Mouse (Mus musculus) megakaryocyte, embryonic 14.5 days (primary cell): ENCODE data around the gene Gm20479. TPM values are rescaled to one million over a fixed set of nuclear protein-coding genes. Genes with fewer than 3 reads are reported as not detected.

Source experiments
- H3K27me3 ChIP-seq: replicated peaks from 2 replicates; pipeline ENCODE3; 2012; ENCODE audit warnings: inconsistent platforms
- H3K36me3 ChIP-seq: replicated peaks from 2 replicates; pipeline ENCODE3; 2012; ENCODE audit warnings: low read length, inconsistent platforms, mixed read lengths
- H3K4me1 ChIP-seq: 2 replicates; pipeline ENCODE4 v1.6.1; 2012; ENCODE audit warnings: inconsistent platforms
- H3K4me3 ChIP-seq: replicated peaks from 2 replicates; pipeline ENCODE3; 2012; ENCODE audit warnings: moderate library complexity, mild to moderate bottlenecking, inconsistent platforms
- H3K9me3 ChIP-seq: 2 replicates; pipeline ENCODE4 v1.6.1; 2012; ENCODE audit warnings: inconsistent platforms
- FLI1 ChIP-seq: IDR thresholded peaks from 2 replicates; pipeline ENCODE4 v1.6.1; 2012; ENCODE audit warnings: low read length, inconsistent platforms, mixed read lengths
- GATA1 ChIP-seq: IDR thresholded peaks from 3 replicates; pipeline ENCODE4 v1.6.1; 2012; ENCODE audit warnings: mixed read lengths, low read length, inconsistent platforms, borderline replicate concordance
- polyA plus RNA-seq: library from polyadenylated mRNA; stranded (reverse); fragments of >175 nt; gene quantifications from 2 replicates; pipeline ENCODE4 v1.2.3, GENCODE M21; 2012; ENCODE audit warnings: low replicate concordance; ENCODE audit not compliant: insufficient read depth

The Gm20479 gene
- 1.4 and 7.6 TPM in 2 replicates for polyA plus RNA-seq

DNA sequence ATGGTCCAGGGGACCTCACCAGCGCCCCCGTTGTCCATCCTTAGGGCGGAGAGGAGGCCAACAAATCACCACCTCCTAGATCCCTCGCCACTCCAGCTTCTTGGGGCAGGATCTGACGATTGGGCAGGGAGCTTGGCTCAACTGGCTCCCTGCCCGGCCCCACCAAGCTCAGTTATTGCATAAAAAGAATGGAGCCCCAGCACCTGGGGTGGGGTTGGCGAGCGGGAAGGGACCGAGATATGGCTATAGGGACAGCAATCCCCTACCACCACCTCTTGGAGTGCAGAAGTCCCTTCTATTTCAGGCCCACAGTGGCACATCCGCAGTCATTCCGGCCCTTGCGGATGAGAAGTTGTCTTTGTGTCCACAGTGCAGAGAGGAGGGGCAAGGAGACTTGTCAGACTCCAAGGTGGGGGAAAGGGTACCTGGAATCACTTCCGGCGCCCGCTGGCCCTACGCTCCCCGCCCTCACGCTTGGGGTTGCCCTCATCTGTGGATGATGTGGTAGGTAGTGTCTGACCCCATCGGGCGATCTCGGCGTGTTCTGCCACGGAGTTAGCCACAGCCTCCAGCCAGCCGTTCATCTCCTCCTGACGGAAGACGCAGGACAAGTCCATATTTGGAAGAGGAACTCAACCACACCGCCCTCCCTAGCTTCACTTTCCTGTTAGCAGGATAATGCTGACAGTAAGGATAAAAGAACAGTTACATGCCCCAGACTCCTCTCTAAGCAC lies at the start of gene Gm20479:
Gene Gm20479, minus strand, starts transcription at position 559 of the 734 bp plus-strand sequence.
- Histone ChIP-seq H3K36me3 (peaks cover 21% of the 10 kb centered on the region), H3K4me3 (peak within 1 kb of the TSS; percentile 98), H3K27me3 (no peaks in the 10 kb centered on the region), H3K9me3 (peaks cover 3% of the 10 kb centered on the region; the same call in 1 of the 2 replicates), H3K4me1 (peaks cover 59% of the 10 kb centered on the region)
- TF ChIP-seq FLI1 (no peak), GATA1 (no peak)

DNA sequence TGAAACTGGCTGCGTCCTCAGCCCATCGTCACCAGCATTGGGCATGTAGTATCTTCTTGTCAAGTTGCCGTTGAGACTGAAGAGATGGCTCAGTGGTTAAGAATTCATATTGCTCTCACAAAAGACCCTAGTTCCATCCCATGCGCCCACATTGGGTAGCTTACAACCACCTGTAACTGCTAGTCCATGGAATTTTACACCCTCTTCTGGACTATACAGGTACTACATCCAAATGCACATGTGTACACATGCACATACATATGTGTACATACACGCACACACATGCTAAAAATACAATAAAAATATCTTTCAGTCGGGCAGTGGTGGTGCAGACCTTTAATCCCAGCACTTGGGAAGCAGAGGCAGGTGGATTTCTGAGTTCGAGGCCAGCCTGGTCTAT lies 49.3 kb upstream of the Gm20479 start:
- Histone ChIP-seq H3K4me1 (peaks cover 28% of the 10 kb centered on the region), H3K4me3 (no peak overlapping the region), H3K36me3 (no peaks in the 10 kb centered on the region), H3K27me3 (peaks cover 94% of the 10 kb centered on the region), H3K9me3 (peaks cover 34% of the 10 kb centered on the region)
- TF ChIP-seq FLI1 (no peak), GATA1 (no peak)

DNA sequence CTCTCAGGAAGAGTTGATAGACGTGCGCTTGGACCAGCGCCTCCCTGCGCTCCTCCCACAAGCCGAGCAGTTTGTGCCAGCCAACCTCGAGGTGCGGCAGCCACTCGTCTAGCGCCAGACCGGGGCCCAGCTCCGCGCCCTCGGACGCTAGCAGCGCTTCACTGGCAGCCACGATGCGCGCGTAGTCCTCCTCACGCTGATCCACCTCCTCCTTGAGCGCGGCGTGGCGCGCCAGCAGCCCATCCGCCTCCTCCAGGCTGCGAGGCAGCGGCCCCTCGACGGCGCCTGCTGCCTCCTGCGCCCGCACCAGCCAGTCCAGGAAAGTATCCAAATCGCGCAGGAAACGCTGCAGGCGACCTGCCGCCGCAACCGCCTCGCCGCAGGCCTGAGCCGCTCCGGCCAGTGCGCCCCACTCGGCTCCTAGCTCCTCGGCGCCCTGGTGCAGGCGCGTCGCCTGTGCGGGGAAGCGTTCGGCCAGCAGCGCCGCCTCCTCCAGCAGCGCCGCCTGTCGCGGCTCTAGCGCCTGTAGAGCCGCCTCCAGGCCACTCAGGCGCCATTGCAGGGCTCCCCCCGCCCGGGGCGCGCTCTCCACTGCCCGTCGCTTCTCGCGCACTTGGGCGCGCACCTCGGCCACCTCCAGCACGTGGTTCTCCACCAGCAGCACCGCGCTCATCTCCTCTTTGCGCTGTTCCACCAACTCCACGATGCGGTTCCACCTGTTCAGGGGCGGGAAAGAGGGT lies 47.2 kb upstream of the Gm20479 start:
- TF ChIP-seq GATA1: no peak
- no peak for TF ChIP-seq FLI1

DNA sequence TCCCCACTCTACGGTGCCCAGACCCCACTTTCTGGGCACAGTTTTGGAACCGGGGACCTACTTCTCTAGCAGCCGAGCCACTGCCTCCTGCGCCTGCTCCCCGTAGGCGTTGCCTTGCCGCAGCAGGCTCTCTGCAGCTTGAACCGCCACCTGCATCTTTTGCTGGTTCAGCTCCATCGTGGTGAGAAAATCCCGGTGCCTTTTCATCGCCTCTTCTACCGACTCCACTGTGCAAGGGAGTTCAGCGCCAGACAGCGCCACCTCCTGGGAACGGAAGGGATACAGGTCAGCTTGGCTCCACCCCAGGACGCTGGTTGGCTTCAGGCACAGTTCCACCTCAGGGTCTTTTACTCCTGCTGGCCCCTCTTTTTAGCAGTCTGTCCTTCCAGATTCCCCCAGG lies 45.5 kb upstream of the Gm20479 start:
- Histone ChIP-seq H3K36me3 (no peaks in the 10 kb centered on the region), H3K9me3 (peaks cover 33% of the 10 kb centered on the region), H3K4me1 (peaks cover 13% of the 10 kb centered on the region), H3K4me3 (peak overlapping the region; percentile 67), H3K27me3 (peaks cover 89% of the 10 kb centered on the region)
- TF ChIP-seq GATA1: no peak
- TF ChIP-seq FLI1: no peak

More for the DNA sequence above, 47.2 kb upstream of the Gm20479 start:
- no peak overlapping the region for H3K4me3 ChIP-seq
- peaks cover 32% of the 10 kb centered on the region for H3K9me3 ChIP-seq
- H3K27me3 ChIP-seq: peaks cover 92% of the 10 kb centered on the region
- peaks cover 28% of the 10 kb centered on the region for H3K4me1 ChIP-seq
- H3K36me3 ChIP-seq: no peaks in the 10 kb centered on the region

DNA sequence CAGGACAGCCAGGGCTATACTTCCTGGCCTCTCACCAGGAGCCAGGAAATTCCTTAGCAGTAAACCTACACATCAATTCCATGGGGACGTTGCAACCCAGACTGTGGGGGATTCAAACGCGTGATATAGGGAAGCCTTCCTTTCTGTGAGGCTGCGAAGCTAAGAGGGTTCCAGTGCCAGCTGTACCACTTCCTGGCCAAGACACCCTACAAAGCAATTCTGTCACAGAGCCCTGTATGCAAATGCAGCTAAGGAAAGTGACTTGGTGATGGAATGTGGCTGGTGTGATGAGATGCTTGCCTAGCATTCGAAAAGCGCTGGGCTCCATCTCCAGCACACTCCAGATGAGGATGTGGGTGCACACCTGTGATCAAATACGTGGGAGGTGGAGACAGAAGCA lies 43.3 kb upstream of the Gm20479 start:
- H3K9me3 ChIP-seq: peaks cover 24% of the 10 kb centered on the region
- TF ChIP-seq FLI1 (no peak), GATA1 (no peak)
- no peak overlapping the region for H3K4me3 ChIP-seq
- peaks cover 32% of the 10 kb centered on the region for H3K4me1 ChIP-seq
- H3K36me3 ChIP-seq: no peaks in the 10 kb centered on the region
- peaks cover 90% of the 10 kb centered on the region for H3K27me3 ChIP-seq

DNA sequence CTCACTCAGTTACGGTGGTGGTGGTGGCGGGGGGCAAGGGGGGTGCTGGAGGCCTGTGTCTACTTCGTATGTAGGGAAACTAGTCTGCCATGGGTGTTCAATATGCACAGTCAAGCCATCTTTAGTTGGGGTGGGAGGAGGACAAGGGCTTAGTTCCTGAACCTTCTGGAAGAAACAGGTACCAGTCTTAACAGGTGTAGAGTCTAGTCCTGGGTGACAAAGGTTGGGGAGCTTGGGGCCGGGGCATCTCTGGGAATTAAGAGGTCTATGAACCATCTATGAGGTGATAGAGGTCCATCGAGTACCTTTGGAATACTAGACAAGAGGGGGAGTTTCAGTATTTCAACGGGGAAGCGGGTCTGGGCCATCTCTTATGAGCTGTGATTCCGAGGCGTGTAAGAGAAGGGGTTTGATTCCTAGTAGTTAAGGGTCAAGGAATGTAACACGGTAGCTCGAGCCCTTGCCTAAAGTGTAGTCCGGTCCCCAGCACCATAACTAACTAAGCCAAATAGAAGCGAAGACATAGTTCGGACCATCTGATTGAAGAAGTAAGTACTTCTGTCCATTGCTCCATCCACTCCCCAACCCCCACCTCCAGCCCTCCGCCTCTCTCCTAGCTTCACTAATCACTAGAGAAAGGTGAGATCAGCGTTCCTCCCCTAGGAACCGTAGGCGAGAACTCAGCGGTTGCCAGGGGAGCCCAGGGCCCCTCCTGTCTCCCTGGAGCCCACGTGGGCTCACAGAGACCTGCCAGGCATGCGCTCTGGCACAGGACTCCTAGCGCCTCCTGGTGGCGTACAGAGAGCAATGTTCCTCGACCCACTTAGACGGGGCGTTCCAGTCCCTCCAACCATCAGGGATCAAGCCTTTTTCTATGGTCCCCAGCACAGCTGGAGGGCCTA lies 40.1 kb upstream of the Gm20479 start:
- peaks cover 22% of the 10 kb centered on the region for H3K4me1 ChIP-seq
- TF ChIP-seq GATA1: no peak
- TF ChIP-seq FLI1: no peak
- H3K36me3 ChIP-seq: no peaks in the 10 kb centered on the region
- peak overlapping the region; percentile 21 for H3K4me3 ChIP-seq
- peaks cover 87% of the 10 kb centered on the region for H3K27me3 ChIP-seq
- H3K9me3 ChIP-seq: 0 out of 2 replicates have a peak, but pooled peaks cover 4% of the 10 kb centered on the region

DNA sequence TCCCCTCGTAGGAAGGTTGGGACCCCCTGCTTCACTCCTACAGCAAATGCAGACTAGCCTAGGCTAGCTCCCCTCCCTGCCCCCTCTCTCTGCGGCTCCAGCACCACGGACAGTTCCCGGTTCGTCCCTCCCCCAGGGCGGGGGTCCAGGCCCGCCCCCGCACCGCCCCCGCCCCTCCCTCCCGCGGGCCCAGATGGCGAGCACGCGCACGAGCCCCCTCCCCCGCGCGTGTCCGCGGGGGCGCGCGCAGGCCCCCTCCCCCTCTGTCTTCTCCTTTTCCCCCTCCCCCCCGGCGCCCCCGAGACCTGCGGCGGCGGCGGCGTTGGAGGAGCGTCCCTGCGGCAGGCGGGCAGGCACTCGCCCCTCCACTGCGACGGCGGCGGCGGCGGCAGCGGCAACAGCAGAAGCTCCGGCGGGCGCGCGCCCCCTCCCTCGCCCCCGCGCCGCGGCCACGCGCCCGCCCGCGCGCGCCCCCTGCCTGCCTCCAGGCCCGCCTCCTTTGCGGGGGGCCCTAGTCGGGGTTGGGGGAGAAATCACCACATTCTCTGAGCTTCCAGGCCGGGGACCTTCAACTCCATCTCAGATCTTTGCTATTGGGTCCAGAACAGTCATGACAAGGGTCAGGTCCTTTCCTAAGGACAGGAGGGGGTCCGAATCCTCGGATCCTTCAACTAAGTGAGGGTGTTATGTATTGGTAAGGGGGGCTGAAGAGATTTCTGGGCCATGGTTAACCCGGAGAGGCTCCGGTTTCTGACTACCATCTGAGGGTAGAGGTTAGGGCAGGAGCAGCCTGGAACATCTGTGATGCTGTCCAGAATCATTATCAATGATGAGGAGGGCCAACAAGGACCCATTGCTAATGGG lies 39.2 kb upstream of the Gm20479 start:
- TF ChIP-seq FLI1: no peak
- no peak for TF ChIP-seq GATA1
- no peaks in the 10 kb centered on the region for H3K36me3 ChIP-seq
- H3K9me3 ChIP-seq: 0 out of 2 replicates have a peak, but pooled peaks cover 4% of the 10 kb centered on the region
- H3K4me1 ChIP-seq: peaks cover 22% of the 10 kb centered on the region
- H3K27me3 ChIP-seq: peaks cover 87% of the 10 kb centered on the region
- peak overlapping the region; percentile 69 for H3K4me3 ChIP-seq

DNA sequence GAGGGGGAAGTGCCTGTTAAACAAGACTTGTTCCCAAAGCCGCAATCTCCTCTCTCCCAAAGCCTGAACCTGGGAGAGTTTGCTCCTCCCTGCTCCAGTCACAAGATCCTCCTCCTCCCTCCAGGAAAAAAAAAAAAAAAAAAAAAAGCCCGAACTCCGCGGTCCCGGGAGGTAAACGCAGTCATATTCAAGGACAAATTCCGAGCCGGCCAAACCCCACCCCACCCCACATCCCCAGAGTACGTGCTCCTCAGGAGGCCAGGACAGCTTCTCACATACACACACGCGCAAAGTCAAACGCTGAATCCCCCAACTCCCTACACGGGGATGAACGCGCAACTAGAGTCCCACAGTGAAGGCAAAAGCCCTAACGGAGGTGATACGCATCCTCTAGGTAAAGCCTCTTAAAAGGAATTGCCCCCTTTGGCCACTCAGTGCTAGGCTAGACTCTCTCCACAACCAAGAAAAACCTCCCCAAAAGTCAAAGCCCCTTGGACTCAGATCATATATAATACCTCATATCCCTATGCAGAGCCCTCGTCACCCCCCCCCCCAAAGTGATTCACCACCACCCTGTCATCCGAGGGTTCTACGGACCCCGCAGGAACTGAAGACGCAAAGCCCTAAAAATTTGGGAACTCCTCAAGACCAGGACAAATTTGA lies 38.4 kb upstream of the Gm20479 start:
- peak overlapping the region; percentile 69 for H3K4me3 ChIP-seq
- TF ChIP-seq FLI1: no peak
- TF ChIP-seq GATA1: no peak
- H3K9me3 ChIP-seq: 0 out of 2 replicates have a peak, but pooled peaks cover 4% of the 10 kb centered on the region
- peaks cover 22% of the 10 kb centered on the region for H3K4me1 ChIP-seq
- H3K27me3 ChIP-seq: peaks cover 87% of the 10 kb centered on the region
- no peaks in the 10 kb centered on the region for H3K36me3 ChIP-seq

DNA sequence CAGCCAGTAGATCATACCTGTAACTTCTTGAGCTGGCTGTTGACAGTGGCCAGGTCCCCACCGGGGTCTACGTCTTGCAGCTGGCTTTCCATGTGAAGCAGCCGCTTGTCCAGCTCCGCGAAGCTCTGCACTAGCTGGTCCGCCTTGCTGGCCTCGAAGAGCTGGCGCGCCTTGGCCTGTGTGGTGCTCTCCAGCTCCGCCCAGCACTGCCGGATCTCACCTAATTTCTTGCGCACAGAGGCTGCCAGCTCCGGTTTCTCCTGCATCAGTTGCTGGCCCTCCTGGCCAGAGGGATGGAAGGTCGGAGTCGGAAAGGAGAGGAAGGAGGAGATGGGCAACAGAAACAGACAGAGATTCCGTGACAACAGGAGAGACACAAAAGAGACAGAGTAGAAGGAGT lies 34.2 kb upstream of the Gm20479 start:
- Histone ChIP-seq H3K36me3 (no peaks in the 10 kb centered on the region), H3K4me3 (no peak overlapping the region), H3K4me1 (peaks cover 16% of the 10 kb centered on the region), H3K9me3 (peaks cover 4% of the 10 kb centered on the region; the same call in 1 of the 2 replicates), H3K27me3 (peaks cover 59% of the 10 kb centered on the region)
- TF ChIP-seq GATA1 (no peak), FLI1 (no peak)
